In genomic region chr10:40516421-40516820, GRCm38 (mm10) we compare ENCODE assay signal across 17 mouse cellular contexts. TPM values are rescaled to one million over a fixed set of nuclear protein-coding genes. Genes with fewer than 3 reads are reported as not detected.
DNase-seq lines count a peak whose midpoint lies in the region; ATAC-seq lines count a peak whose summit lies in the region.
"Had no signal": no experiment of that assay in that cellular context is flagged by ENCODE, and none has a peak within 500 bp of the region (broad histone marks: within the 10 kb centered on the region; RNA-seq: fewer than 3 reads in every experiment).

No protein-coding gene starts in this region.

- no peak for DNase-seq in frontal cortex, postnatal 25 days (ENCODE audit: low spot score in 2 of 2)
- peak; percentile 60 for DNase-seq in lung, postnatal 10 days
- no peak for DNase-seq in lung, postnatal 25 days (ENCODE audit: low spot score)
- peak; percentile 76 for DNase-seq in adipocyte (ENCODE audit: low spot score)
- DNase-seq in frontal cortex, adult 2 months (ENCODE audit: extremely low spot score in 1 of 2, low spot score in 1 of 2) = peak; percentile 49 to 62
- no peak for DNase-seq in T-cell, adult 2 months (ENCODE audit: low spot score)
- DNase-seq: adrenal gland, postnatal 14 days; kidney, postnatal 36 days had no signal

- ATAC-seq in frontal cortex, adult (ENCODE audit: low TSS enrichment) = peak; percentile 69
- ATAC-seq in megakaryocyte, adult 5-6 weeks (ENCODE audit: poor library complexity, severe bottlenecking) = no peak
- ATAC-seq: Patski had no signal

RNA-seq across cellular contexts. Expression of gene Slc22a16, which starts 53.7 kb away (rescaled TPM):
- polyA plus RNA-seq in frontal cortex, adult 2 months (2012; rRNA removed) = not detected in 2 replicates
- total RNA-seq in megakaryocyte, adult 5-6 weeks (2015) = not detected in 2 replicates
- not detected in 2 replicates for total RNA-seq in megakaryocyte, adult 5-6 weeks (2017)
- total RNA-seq: adrenal gland, postnatal 14 days; gastrocnemius, adult 18-20 months had no signal
- polyA plus RNA-seq: heart, embryonic 13.5 days; limb, embryonic 13.5 days; lung, embryonic 16.5 days; myocyte; Patski; stomach, embryonic 14.5 days had no signal

Comparison
In these comparisons a context has a peak if more than half of its experiments do, and no peak if none do; other contexts are left out.
1. DNase-seq: peak in lung, postnatal 10 days (single experiment), adipocyte (single experiment) and frontal cortex, adult 2 months (2 of 2); none in frontal cortex, postnatal 25 days (0 of 2), lung, postnatal 25 days (single experiment) and T-cell, adult 2 months (single experiment).